Mouse (Mus musculus): Measurements from ENCODE around the gene Ect2l.

The Ect2l gene

DNA sequence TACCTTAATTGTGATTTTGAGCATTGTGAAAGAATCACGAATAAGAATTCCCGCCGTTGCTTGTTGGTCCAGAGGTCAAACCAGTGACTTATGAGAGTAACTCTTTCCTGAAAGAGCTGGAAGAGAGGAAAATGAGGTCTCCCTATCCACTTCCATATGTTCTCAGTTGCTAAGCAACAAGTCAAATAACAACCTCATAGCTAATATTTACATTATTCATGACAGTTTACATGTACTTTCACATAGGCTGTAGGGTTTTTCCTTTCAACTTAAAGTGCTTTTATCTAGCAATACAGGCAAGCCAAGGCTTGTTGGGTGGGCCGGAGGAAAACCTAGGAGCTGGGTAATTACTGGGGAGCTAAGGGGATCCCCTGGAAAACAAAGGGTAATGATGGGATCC, 10.8 kb downstream of the Ect2l start:
- TF ChIP-seq GATA4 (IDR thresholded peaks at IDR 0.05; ENCODE audit: insufficient replicate concordance, low read length) = no peak

DNA sequence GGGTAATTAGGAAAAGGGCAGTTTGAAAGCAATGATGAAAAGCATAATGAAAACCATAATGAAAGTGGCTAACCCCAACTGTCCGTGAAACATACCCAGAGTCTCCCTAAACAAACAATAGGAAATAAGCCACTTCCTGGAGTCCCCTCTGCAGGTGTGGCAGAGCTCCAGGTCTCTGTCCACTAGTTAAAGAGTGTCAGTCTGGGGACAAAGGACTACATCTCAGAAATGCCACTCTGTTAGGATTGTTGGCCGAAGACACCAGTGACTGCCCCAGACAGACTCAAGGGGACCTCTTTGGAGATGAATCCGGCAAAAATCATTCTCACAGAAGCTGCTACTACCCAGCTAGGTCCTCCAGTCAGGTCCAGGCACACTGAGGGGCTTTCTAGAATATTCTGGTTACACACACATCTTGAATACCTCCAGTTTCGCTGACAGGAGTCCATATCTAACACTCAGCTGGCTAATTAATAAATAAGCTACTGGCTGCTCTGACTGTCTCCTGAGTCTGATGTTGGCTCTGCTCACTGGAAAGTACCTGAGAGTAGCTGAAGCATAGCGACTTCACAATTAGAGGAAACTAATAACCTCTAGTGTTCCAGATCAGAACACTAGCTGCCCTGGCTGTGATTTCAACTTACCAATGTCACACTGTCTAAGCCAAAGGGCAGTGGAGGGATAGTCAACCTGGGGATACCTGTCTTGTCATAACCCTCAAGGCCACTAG, 12.2 kb downstream of the Ect2l start:
- no peak for TF ChIP-seq GATA4 (IDR thresholded peaks at IDR 0.05; ENCODE audit: insufficient replicate concordance, low read length)

DNA sequence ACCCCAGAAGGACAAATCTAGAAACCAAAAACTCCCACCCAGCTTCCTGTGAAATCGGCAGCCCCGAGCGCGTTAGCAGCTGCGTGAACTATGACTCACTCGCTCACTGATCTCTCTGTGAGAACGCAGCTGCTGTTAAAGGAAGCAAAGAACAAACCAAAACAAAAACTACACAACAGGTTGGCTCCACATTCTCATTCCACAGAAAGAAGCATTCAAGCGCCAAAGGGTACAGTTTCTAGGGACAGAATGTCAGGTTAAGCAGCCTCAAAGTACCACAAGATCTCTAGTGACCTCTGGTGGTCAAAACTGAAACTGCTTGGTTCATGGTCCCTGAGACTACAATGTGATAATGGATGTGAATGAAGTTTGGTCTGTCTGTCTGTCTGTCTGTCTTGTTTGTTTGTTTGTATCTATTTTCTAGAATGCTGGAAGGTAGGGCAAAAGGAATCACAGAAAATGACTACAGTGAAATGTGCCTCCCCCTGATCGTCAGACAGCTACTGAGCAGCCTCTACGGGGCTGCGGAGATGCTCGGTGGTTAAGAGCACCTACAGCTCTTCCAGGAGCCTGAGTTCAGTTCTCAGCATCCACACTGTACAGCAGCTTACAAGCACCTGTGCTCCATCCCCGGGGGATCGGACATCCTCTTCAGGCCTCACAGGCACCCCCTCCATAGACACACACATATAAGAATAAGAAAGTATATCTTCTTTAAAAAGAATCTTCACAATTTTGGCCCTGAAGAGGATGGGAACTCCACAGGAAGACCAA, 13.3 kb downstream of the Ect2l start:
- no peak for TF ChIP-seq GATA4 (IDR thresholded peaks at IDR 0.05; ENCODE audit: insufficient replicate concordance, low read length)

DNA sequence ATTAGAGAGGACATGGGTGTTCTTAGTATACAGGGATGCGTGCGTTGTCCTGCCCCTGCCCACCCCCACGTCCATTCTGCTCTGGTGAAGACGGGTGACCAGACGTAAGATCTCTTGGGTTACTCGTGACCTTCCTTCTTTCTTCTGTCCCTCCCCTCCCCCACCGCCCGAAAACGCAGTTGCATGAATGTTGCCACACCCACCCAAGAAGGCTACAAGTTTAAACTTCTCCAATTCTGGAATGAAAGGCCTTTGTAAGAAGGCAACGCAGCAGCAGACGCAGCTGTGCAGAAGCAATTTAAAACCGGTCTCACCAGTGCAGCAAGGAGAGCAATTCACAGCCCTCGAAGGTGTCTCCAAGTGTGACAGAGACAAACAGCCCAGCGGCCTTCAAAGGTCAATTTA, 16.0 kb downstream of the Ect2l start:
- TF ChIP-seq GATA4 (IDR thresholded peaks at IDR 0.05; ENCODE audit: insufficient replicate concordance, low read length) = no peak

DNA sequence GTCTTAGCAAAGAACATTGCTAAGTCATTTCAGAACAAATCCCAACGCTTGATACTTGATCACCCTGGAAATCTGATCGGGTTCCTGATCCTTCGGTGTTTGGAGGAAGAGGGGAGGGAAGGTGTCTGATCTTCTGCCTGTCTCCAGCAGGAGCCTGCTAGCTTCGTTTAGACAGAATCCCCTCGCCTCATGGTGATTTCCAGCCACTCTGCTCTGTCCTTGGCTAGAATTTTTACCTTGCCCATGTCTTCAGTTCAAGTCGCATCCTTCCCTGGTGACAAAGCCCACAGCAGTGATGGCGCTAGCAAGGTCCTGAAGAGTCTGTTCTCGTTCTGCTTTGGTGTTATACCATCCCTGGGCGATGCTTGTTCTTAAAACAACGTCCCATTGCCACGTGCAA, 16.5 kb downstream of the Ect2l start:
- no peak for TF ChIP-seq GATA4 (IDR thresholded peaks at IDR 0.05; ENCODE audit: insufficient replicate concordance, low read length)

DNA sequence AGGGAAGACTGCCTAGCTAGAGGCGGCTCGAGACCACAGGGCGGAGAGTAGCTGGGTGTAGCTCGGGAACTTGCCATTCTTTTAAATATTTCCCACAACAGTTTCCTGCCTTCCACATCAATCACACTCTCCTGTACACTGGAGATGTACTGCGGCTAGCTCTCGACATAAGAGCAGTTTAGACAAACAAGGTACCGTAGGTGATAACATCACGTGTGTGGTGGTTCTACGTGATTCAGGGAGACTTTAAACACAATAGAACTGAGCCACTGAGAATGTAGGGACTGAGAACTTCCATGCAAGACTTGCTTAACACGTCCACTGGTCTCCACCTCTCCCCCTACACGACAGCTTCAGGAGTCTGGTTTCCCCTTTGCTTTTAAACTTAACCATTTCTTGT, 17.5 kb downstream of the Ect2l start:
- no peak for TF ChIP-seq GATA4 (IDR thresholded peaks at IDR 0.05; ENCODE audit: insufficient replicate concordance, low read length)

DNA sequence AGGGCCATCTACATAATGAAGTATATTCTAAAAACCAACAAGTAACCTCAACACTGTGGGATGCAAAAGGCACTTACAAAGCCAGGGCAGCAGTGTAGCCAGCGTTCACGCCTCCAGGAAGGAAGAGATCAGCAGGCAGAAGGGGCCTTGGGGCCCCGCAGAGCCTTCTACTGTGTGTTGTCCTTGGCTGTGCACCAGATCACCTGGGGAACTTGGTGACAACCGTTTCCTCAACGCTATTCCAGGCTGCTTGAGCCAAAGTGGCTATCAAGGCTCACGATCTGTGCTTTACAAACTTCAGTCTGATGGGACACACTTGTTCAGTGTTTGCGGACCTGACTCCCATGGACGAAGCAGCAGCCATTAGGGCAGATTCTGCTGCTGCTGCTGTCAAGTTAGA, 19.0 kb downstream of the Ect2l start:
- no peak for TF ChIP-seq GATA4 (IDR thresholded peaks at IDR 0.05; ENCODE audit: insufficient replicate concordance, low read length)

DNA sequence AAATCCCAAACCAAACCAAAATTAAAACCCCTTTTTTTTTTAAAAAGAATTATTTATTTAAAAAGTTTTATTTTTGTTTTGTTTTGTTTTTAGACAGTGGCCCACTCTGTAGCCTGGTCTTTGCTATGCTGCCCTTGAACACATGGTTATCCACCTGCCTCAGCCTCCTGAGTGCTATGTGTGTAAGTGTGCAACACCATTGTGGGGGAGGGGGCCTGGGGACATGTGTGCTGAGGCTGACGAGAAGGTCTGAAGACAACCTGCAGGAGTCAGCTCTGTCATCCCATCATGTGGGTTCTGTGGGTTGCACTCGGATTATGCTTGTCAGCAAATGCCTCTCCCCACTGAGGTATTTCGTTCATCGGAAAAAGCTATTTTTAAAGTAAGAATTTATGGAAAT, 21.2 kb downstream of the Ect2l start:
- no peak for TF ChIP-seq GATA4 (IDR thresholded peaks at IDR 0.05; ENCODE audit: insufficient replicate concordance, low read length)

DNA sequence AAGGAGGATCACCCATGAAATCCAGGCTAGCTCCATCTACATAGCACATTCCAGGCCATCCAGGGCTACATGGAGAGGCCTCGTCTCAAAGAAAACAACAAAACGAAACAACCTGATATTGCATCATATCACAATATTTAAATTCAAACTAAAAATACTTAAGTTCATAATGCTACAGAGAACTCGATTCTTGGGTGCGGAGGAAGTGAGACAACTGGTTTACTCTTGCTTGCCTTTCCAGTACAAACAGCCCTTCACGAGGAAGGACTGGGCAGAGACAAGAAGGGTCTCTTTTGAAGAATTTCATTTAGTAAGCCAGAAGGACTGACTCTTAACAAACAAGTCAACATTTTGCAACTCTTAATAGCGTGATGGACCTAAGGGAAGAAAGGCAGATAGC, 22.1 kb downstream of the Ect2l start:
- no peak for TF ChIP-seq GATA4 (IDR thresholded peaks at IDR 0.05; ENCODE audit: insufficient replicate concordance, low read length)

DNA sequence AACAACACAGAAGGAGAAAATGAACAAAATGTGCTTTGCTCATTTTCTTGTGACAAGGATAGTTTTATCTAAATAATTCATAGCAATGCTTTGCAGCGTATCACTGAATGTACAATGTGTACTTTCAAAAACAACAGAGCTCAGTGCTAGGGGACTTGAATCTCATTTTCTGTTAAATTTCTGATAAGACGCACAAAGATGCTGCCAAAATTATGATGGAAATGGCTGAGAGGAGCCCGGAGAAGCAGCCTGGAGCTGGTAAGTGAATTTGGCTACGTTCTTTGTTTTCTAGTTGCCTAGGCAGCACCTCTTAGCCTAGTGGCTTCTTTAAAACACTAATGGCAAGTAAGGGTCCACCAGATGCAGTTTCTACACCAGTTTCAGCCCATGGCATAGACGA, 28.4 kb downstream of the Ect2l start:
- no peak for TF ChIP-seq GATA4 (IDR thresholded peaks at IDR 0.05; ENCODE audit: insufficient replicate concordance, low read length)

DNA sequence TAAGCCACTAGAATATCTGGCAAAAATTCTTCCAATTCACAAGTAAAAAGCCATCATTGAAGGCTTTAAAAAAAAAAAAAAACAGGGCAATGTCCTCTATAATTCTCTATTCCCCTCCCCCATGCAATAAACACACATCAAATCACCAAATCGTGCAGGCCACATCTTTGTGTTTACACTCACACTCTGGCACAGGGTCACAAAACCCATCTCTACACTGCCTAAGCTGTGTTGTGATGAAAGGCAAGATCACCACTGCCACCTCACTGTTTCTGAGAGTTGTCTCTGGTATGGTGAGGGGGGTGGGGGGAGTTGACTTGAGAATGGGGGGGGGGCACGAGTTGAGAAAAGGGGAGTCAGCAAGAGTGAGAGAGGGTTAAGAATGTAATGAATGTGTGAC, 33.4 kb downstream of the Ect2l start:
- TF ChIP-seq GATA4 (IDR thresholded peaks at IDR 0.05; ENCODE audit: insufficient replicate concordance, low read length) = no peak

DNA sequence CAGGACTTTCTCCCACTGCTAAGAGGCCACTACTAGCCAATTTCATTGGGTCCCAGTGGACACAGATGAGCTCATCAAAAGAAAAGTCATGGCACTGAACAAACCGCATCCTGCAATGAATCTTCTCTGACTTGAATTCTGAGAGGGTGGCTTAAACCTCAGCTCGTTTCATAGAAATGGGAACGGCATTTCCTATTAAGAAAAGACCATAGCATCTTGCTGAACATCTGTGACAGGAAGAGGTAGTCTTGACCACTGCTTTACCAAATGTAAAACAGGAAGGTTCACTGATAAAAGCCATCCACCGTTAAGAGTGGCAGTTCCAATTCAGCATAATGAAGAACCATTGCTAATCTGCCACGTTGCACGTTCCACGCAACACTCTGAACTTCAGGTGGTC, 34.0 kb downstream of the Ect2l start:
- TF ChIP-seq GATA4 (IDR thresholded peaks at IDR 0.05; ENCODE audit: insufficient replicate concordance, low read length) = no peak

DNA sequence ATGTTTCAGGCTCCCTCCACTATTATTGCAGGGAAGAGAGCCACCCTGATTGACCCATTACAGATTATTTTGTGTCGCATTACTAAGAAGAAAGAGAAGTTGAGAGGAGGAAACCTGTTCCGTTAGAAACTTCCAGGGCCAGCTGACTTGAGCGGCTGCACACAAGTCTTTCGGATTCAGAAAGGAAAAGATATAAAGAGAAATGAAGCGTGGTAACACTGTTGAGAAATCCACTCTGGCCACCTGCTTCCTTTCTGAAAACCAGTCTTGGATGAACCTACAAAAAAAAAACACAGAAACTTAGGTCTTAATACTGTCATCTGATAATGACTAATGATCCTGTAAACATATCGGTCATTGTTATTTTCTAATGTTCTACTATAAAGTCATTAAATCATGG, 35.6 kb downstream of the Ect2l start:
- no peak for TF ChIP-seq GATA4 (IDR thresholded peaks at IDR 0.05; ENCODE audit: insufficient replicate concordance, low read length)

DNA sequence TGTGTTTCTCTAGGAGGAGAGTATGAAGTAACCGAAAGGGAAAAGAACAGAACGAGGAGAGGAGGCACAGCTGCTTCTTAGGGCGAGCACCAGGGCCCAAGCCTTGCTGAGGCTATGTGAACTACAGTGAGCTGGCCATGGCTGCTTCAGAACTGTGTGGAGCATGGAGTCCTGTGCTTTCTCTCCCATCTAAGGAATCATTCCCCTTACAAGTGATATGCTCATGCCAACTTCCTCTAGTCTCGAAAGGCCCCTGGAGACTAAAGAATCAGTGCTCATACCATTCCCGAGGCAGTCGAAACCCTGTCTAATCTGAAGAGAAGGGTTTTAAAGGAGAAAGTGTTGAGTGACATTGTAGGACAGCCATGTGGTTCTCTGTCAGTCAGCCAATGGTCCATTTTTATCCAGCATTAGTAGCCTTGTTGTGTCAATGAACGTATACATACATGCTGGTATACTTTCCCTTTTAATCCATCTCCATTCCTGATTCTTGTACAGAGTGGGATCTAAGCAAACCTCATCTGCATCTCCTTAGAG, 48.2 kb downstream of the Ect2l start:
- no peak for TF ChIP-seq GATA4 (IDR thresholded peaks at IDR 0.05; ENCODE audit: insufficient replicate concordance, low read length)

DNA sequence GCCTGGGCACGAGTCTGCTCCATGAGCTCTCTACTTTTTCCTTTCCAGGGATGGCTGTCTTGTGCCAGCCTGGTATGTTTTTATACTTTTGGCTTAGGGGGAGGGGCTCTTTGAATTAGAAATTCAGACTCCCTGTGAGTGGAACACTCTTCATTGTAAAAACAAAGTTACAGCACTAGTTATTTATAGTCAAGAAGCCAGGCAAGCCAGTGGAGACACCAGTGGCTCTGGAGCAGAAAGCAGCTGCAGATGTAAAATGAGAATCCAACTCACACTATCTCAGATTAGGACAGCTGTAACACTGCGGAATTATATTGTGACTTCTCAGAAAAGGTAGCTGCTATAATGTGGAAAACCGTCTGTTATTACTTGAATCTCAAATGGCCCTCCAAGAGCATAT, 63.5 kb downstream of the Ect2l start:
- no peak for TF ChIP-seq GATA4 (IDR thresholded peaks at IDR 0.05; ENCODE audit: insufficient replicate concordance, low read length)

DNA sequence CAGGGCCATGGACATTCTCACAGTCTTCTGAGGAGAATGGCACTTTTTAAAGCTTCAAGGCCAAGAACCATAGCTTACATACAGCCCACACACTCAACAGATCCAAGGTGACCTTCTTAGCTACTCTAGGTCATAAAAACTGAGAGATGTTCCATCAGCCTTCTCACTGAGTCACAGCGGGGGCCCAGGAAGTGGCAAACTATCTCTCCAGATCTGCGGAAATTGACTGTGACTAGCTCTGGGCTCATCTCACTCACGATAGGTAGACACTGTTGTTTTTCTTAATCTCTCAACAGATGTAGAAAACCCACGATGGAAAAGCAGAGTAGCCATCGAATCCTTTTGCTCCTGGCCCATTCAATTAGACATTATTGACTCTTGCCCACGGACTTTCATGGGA, 68.5 kb downstream of the Ect2l start:
- no peak for TF ChIP-seq GATA4 (IDR thresholded peaks at IDR 0.05; ENCODE audit: insufficient replicate concordance, low read length)
